Mouse (Mus musculus) gastrocnemius, postnatal 14 days (tissue): Measurements from ENCODE around the gene Ear10. TPM values are rescaled to one million over a fixed set of nuclear protein-coding genes. Genes with fewer than 3 reads are reported as not detected.

Experiments used
- total RNA-seq, 2 experiments: library from RNA; stranded (reverse); gene quantifications; 2 replicates each; pipeline ENCODE4 v1.2.3; 2021

Ear10 gene
- total RNA-seq, 2 experiments from 2014 or later = not detected

Other genes with a start within 250 kb of the Ear10 start
- not detected for gene Gm8165, start 246.4 kb downstream of the Ear10 start, total RNA-seq
- under 1 TPM; 0.24 to 0.25 TPM for gene Gm7324, start 225.7 kb downstream of the Ear10 start, total RNA-seq
- gene Gm16506, start 196.1 kb downstream of the Ear10 start, total RNA-seq = not detected
- gene Gm6526, start 175.7 kb downstream of the Ear10 start, total RNA-seq = not detected
- not detected for gene Gm8180, start 138.8 kb downstream of the Ear10 start, total RNA-seq
- not detected for gene Ear1, start 48.0 kb downstream of the Ear10 start, total RNA-seq
- gene Gm8113, start 1.8 kb upstream of the Ear10 start, total RNA-seq = under 1 TPM; 0.12 to 0.18 TPM
- gene Ang5, start 33.5 kb upstream of the Ear10 start, total RNA-seq = not detected
- not detected for gene Ang6, start 78.7 kb upstream of the Ear10 start, total RNA-seq
- gene Ear2, start 179.1 kb upstream of the Ear10 start, total RNA-seq = under 1 TPM; 0.72 to 1.00 TPM
- gene Gm3327, start 200.3 kb upstream of the Ear10 start, total RNA-seq = not detected